Mouse (Mus musculus): ENCODE results near the gene Large1. TPM values are rescaled to one million over a fixed set of nuclear protein-coding genes. Genes with fewer than 3 reads are reported as not detected.

Large1 gene
- polyA plus RNA-seq, 1 experiment from 2014 or later: 13.4 TPM

DNA sequence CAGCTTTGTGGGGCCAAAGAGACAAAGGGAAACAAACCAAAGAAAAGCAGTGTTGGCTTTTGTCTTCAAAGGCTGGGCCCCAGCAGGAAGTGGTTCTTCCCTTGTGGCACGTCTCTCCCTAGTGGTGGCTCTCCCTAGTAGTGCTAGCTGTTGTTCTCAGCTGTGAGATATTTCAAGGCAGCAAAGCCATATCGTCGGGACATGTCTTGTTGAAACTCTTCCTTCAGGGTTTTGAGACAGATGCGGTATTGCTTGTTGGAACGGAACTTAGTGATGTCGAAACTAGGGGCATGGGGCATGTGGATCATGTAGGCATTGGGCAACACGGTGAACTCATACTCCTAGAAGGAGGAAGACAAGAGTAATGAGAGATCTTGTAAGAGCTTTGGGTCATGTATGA, 537.7 kb downstream of the Large1 start:
- Histone ChIP-seq H3K4me3 (ENCODE audit: low read depth, low read length) (no peak overlapping the region), H3K4me1 (replicated peaks; ENCODE audit: control insufficient read depth, insufficient read depth, low read length) (no peaks in the 10 kb centered on the region), H3K4me2 (replicated peaks; ENCODE audit: low read depth, low read length) (no peak overlapping the region), H3K27ac (ENCODE audit: low read depth, low read length) (no peak overlapping the region), H3K9me3 (ENCODE audit: control insufficient read depth, low read length) (no peaks in the 10 kb centered on the region), H3K27me3 (ENCODE audit: control insufficient read depth, insufficient read depth, low read length) (no peaks in the 10 kb centered on the region), H3K36me3 (ENCODE audit: control insufficient read depth, insufficient read depth, low read length) (no peaks in the 10 kb centered on the region), H3K9ac (ENCODE audit: low read depth, low read length) (no peak overlapping the region)
- ATAC-seq (ENCODE audit: low FRiP score) (no peak), DNase-seq (ENCODE audit: low spot score) (no peak)
- WGBS: 87% methylated on average over 7 of the region's 7 CpGs

DNA sequence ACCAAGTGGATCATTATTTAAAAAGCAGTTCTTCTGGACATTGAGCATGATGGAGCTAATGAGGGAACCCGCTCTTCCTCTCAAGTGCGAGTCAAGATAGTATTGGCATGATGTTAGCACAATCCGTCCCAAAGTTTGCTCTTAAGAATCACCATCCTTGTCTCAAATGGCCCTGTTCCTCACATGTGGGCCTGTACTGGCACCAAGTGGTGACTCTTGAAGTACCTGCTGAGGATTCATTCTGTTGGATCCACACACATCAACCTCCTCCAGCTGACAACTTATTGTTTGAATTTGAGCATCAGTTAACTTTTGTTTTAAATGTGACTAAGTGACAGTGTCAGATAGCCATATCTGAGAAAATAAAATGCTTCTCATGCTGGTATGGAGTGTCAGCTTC, 540.6 kb downstream of the Large1 start:
- Histone ChIP-seq H3K9ac (ENCODE audit: low read depth, low read length) (no peak overlapping the region), H3K4me1 (replicated peaks; ENCODE audit: control insufficient read depth, insufficient read depth, low read length) (no peaks in the 10 kb centered on the region), H3K9me3 (ENCODE audit: control insufficient read depth, low read length) (no peaks in the 10 kb centered on the region), H3K27me3 (ENCODE audit: control insufficient read depth, insufficient read depth, low read length) (no peaks in the 10 kb centered on the region), H3K27ac (ENCODE audit: low read depth, low read length) (no peak overlapping the region), H3K36me3 (ENCODE audit: control insufficient read depth, insufficient read depth, low read length) (no peaks in the 10 kb centered on the region), H3K4me3 (ENCODE audit: low read depth, low read length) (no peak overlapping the region), H3K4me2 (replicated peaks; ENCODE audit: low read depth, low read length) (no peak overlapping the region)
- DNase-seq (ENCODE audit: low spot score) (no peak), ATAC-seq (ENCODE audit: low FRiP score) (no peak)
- 89% methylated on average over 3 of the region's 3 CpGs for WGBS

DNA sequence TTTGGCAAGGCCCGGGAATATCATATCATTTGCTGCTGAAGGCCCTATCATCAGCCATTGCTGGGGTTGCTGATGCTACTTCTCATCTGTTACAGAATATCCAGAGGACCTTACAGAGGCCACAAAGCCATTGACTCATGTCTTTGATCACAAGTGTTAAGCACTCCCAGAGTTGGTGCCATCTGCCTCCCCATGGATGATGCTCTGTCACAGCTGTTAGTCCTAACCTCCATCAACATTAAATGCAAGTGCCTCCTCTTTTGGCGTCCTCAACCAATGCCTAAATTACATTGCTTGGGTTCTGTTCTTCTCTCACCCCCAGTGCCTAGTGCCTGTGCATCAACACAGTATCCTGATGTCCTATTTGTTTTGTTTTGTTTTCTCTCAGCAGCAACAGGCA, 551.8 kb downstream of the Large1 start:
- H3K27me3 ChIP-seq (ENCODE audit: control insufficient read depth, insufficient read depth, low read length): no peaks in the 10 kb centered on the region
- no peak for DNase-seq (ENCODE audit: low spot score)
- WGBS: 70% methylated on average over 2 of the region's 2 CpGs
- H3K4me1 ChIP-seq (replicated peaks; ENCODE audit: control insufficient read depth, insufficient read depth, low read length): no peaks in the 10 kb centered on the region
- H3K4me3 ChIP-seq (ENCODE audit: low read depth, low read length): no peak overlapping the region
- no peaks in the 10 kb centered on the region for H3K9me3 ChIP-seq (ENCODE audit: control insufficient read depth, low read length)
- no peak overlapping the region for H3K27ac ChIP-seq (ENCODE audit: low read depth, low read length)
- no peak overlapping the region for H3K4me2 ChIP-seq (replicated peaks; ENCODE audit: low read depth, low read length)
- H3K36me3 ChIP-seq (ENCODE audit: control insufficient read depth, insufficient read depth, low read length): no peaks in the 10 kb centered on the region
- ATAC-seq (ENCODE audit: low FRiP score): no peak
- no peak overlapping the region for H3K9ac ChIP-seq (ENCODE audit: low read depth, low read length)

DNA sequence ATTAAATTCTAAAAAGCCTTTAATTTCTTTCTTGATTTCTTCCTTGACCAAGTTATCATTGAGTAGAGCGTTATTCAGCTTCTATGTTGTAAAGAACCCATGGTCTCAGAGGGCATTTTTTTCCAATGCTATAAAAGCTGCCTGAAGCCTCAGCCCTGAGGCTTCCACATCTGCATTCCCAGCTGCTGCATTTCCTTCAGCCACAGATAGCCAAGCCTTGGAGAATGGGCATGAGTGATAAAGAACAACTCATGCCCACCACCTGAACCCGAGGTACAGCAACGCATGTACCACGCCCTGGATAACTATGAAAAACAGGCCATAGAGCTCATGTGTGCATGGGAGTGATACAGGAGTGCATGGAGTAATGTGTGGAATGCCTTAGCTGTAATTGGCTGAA, 572.7 kb downstream of the Large1 start:
- Histone ChIP-seq H3K27me3 (ENCODE audit: control insufficient read depth, insufficient read depth, low read length) (no peaks in the 10 kb centered on the region), H3K4me2 (replicated peaks; ENCODE audit: low read depth, low read length) (no peak overlapping the region), H3K4me1 (replicated peaks; ENCODE audit: control insufficient read depth, insufficient read depth, low read length) (no peaks in the 10 kb centered on the region), H3K4me3 (ENCODE audit: low read depth, low read length) (no peak overlapping the region), H3K36me3 (ENCODE audit: control insufficient read depth, insufficient read depth, low read length) (no peaks in the 10 kb centered on the region), H3K9me3 (ENCODE audit: control insufficient read depth, low read length) (no peaks in the 10 kb centered on the region), H3K27ac (ENCODE audit: low read depth, low read length) (no peak overlapping the region), H3K9ac (ENCODE audit: low read depth, low read length) (no peak overlapping the region)
- WGBS: 93% methylated on average over 4 of the region's 4 CpGs
- ATAC-seq (ENCODE audit: low FRiP score) (no peak), DNase-seq (ENCODE audit: low spot score) (no peak)

DNA sequence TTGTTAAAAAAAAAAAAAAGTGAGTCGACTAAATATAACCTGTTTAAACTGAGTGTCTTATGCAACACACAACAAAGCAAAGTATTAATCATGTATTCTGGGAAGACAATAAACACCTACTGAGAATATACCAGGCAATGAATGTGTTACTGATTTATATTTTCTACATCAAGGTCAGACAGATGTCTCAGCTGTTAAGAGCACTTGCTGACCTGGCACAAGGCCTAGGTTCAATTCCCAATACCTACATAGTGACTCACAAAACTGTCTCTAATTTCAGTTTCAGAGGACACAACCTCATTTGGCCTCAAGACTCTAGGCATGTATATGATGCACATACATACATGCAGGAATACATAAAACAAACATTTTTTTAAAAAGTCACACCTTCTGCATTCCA, 575.5 kb downstream of the Large1 start:
- no peaks in the 10 kb centered on the region for H3K9me3 ChIP-seq (ENCODE audit: control insufficient read depth, low read length)
- DNase-seq (ENCODE audit: low spot score): no peak
- H3K4me2 ChIP-seq (replicated peaks; ENCODE audit: low read depth, low read length): no peak overlapping the region
- no peaks in the 10 kb centered on the region for H3K36me3 ChIP-seq (ENCODE audit: control insufficient read depth, insufficient read depth, low read length)
- no peak overlapping the region for H3K9ac ChIP-seq (ENCODE audit: low read depth, low read length)
- no peaks in the 10 kb centered on the region for H3K4me1 ChIP-seq (replicated peaks; ENCODE audit: control insufficient read depth, insufficient read depth, low read length)
- no peaks in the 10 kb centered on the region for H3K27me3 ChIP-seq (ENCODE audit: control insufficient read depth, insufficient read depth, low read length)
- H3K27ac ChIP-seq (ENCODE audit: low read depth, low read length): no peak overlapping the region
- WGBS: 87% methylated on average over 1 of the region's 1 CpGs
- ATAC-seq (ENCODE audit: low FRiP score): no peak
- H3K4me3 ChIP-seq (ENCODE audit: low read depth, low read length): no peak overlapping the region

DNA sequence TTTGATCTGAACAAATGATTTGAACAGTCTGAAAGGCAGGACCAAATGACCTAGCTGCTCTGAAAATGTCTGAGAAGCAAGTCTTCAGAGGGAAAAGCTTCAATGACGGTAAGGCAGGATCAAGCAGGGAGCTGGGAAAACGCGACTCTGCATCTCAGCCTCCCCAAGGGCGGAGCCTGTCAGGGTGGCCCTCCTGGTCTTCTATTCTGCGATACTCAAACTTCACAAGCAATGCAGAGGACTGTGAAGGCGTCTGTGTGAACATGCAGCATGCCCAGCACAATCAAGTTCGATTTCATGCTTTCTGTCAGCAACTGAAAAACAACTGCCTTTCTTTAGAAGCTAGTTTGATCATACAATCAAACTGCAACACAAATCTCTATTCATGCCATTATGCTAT, 586.6 kb downstream of the Large1 start:
- Histone ChIP-seq H3K4me1 (replicated peaks; ENCODE audit: control insufficient read depth, insufficient read depth, low read length) (no peaks in the 10 kb centered on the region), H3K36me3 (ENCODE audit: control insufficient read depth, insufficient read depth, low read length) (no peaks in the 10 kb centered on the region), H3K27ac (ENCODE audit: low read depth, low read length) (no peak overlapping the region), H3K4me3 (ENCODE audit: low read depth, low read length) (no peak overlapping the region), H3K27me3 (ENCODE audit: control insufficient read depth, insufficient read depth, low read length) (no peaks in the 10 kb centered on the region), H3K9me3 (ENCODE audit: control insufficient read depth, low read length) (no peaks in the 10 kb centered on the region), H3K4me2 (replicated peaks; ENCODE audit: low read depth, low read length) (no peak overlapping the region), H3K9ac (ENCODE audit: low read depth, low read length) (no peak overlapping the region)
- 32% methylated on average over 7 of the region's 7 CpGs for WGBS
- DNase-seq (ENCODE audit: low spot score): peak; percentile 7
- ATAC-seq (ENCODE audit: low FRiP score): no peak

DNA sequence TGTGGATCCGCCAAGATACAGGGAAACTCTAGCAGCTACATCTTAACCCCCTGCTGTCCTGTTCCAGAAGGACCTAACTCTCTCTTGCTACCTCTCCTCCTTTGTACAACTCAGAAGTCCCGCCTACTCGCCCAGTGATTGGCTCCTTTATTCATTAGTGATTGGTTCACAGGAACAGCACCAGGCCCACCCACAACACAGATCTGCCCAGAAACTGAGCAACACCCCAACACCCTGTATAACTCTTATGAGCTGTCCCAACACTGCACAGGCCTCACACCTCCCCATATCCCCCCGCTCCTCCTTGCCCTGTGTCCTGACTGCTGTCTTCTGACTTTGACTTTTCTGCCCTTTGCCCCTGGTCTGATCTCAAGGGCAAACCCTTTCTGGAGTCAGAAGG, 587.6 kb downstream of the Large1 start:
- DNase-seq (ENCODE audit: low spot score) (no peak), ATAC-seq (ENCODE audit: low FRiP score) (no peak)
- WGBS: 69% methylated on average over 4 of the region's 4 CpGs

More for the DNA sequence above, 587.6 kb downstream of the Large1 start:
- no peaks in the 10 kb centered on the region for H3K9me3 ChIP-seq (ENCODE audit: control insufficient read depth, low read length)
- H3K4me1 ChIP-seq (replicated peaks; ENCODE audit: control insufficient read depth, insufficient read depth, low read length): no peaks in the 10 kb centered on the region
- no peak overlapping the region for H3K4me3 ChIP-seq (ENCODE audit: low read depth, low read length)
- H3K36me3 ChIP-seq (ENCODE audit: control insufficient read depth, insufficient read depth, low read length): no peaks in the 10 kb centered on the region
- no peak overlapping the region for H3K27ac ChIP-seq (ENCODE audit: low read depth, low read length)
- no peak overlapping the region for H3K4me2 ChIP-seq (replicated peaks; ENCODE audit: low read depth, low read length)
- no peak overlapping the region for H3K9ac ChIP-seq (ENCODE audit: low read depth, low read length)
- no peaks in the 10 kb centered on the region for H3K27me3 ChIP-seq (ENCODE audit: control insufficient read depth, insufficient read depth, low read length)

Data from hindbrain, embryonic 11.5 days (tissue).